In the genomic region with DNA sequence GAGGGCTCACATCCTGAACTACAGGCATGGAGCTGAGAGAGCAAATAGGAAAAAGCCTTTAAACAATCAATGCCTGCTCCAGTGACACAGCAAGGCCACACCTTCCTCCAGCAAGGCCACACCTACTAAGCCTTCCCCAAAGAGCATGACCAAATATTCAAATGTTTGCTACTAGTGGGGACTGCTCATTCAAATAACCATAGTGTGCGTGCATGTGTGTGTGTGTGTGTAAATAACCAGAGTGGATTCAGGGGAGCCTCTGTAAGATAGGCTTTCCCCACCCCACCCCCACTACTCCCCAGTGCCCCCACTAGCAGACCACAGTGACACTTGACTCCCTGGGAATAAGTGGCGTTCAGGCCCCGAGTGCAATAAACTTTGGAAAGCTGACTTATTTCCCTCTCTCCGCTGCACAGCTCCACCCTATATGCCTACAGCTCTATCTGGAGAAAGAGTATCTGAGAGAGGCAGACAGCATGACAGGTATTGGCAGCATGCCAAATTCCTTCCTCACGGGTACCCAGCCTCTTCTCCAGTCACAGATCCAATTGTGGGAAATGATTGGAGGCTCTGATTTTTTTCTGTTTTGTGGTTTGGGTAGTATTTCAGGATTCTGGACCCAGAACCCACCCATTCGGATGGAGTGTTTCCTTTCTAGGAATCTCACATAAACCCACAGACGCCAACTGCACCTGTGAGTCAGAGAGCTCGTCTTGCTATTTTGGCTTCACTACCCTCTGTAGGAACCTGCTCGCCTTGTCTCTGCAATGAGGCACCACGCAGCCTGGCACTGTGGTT, we compare ENCODE assay signal across 8 mouse cellular contexts. TPM values are rescaled to one million over a fixed set of nuclear protein-coding genes. Genes with fewer than 3 reads are reported as not detected.
DNase-seq lines count a peak whose midpoint lies in the region; ATAC-seq and TF ChIP-seq lines count a peak whose summit lies in the region.

No protein-coding gene starts in this region.

- 24% methylated on average over 10 of the region's 10 CpGs for WGBS in heart, embryonic 16.5 days
- 16% methylated on average over 10 of the region's 10 CpGs for WGBS in embryonic facial prominence, embryonic 13.5 days

- DNase-seq in heart, postnatal 36 days: no peak
- DNase-seq in B cell, adult 2 months: peak; percentile 58 to 66
- DNase-seq in kidney, postnatal 10 days: peak; percentile 66
- no peak for DNase-seq in cerebellum, postnatal 36 days
- DNase-seq in ovary, postnatal 36 days (ENCODE audit: low spot score): no peak

- H3K4me2 ChIP-seq in heart, embryonic 16.5 days (ENCODE audit: low read depth, low read length): peak overlapping the region; percentile 35
- H3K4me2 ChIP-seq in embryonic facial prominence, embryonic 13.5 days: 0 out of 2 replicates have a peak overlapping the region, but pooled peaks have one; percentile 16
- peak overlapping the region; percentile 60 for H3K4me2 ChIP-seq in myocyte (ENCODE audit: low read depth)

- H3K9ac ChIP-seq in heart, embryonic 16.5 days (ENCODE audit: low read length): no peak overlapping the region
- no peak overlapping the region for H3K9ac ChIP-seq in embryonic facial prominence, embryonic 13.5 days

- no peaks in the 10 kb centered on the region for H3K79me2 ChIP-seq in myocyte (ENCODE audit: control insufficient read depth, insufficient read depth)

- intact Hi-C loops in heart, postnatal 36 days (cut with DNase I): no loop called here

- peaks cover 14% of the 10 kb centered on the region for H3K4me1 ChIP-seq in heart, embryonic 16.5 days (ENCODE audit: control insufficient read depth, insufficient read depth, low read length)
- peaks cover 20% of the 10 kb centered on the region for H3K4me1 ChIP-seq in embryonic facial prominence, embryonic 13.5 days

- H3K4me3 ChIP-seq in heart, embryonic 16.5 days (ENCODE audit: low read length): no peak overlapping the region
- no peak overlapping the region for H3K4me3 ChIP-seq in embryonic facial prominence, embryonic 13.5 days
- H3K4me3 ChIP-seq in myocyte: no peak overlapping the region

- ATAC-seq in heart, embryonic 16.5 days (replicated peaks; ENCODE audit: extremely low read depth, insufficient read depth, low FRiP score): peak; percentile 88
- ATAC-seq in embryonic facial prominence, embryonic 13.5 days (ENCODE audit: insufficient number of reproducible peaks, insufficient read depth, low FRiP score, low TSS enrichment, low read depth): peak; percentile 81

- TF ChIP-seq POLR2A in myocyte (IDR thresholded peaks at IDR 0.05; ENCODE audit: insufficient read length, low read depth): no peak

- H3K36me3 ChIP-seq in heart, embryonic 16.5 days (ENCODE audit: control insufficient read depth, insufficient read depth): no peaks in the 10 kb centered on the region
- H3K36me3 ChIP-seq in embryonic facial prominence, embryonic 13.5 days: no peaks in the 10 kb centered on the region
- H3K36me3 ChIP-seq in myocyte (ENCODE audit: control insufficient read depth, insufficient read depth): no peaks in the 10 kb centered on the region

- no peak overlapping the region for H3ac ChIP-seq in myocyte (ENCODE audit: control insufficient read depth, insufficient read length)

- H3K27me3 ChIP-seq in heart, embryonic 16.5 days (ENCODE audit: control insufficient read depth, insufficient read depth, low read length): no peaks in the 10 kb centered on the region
- no peaks in the 10 kb centered on the region for H3K27me3 ChIP-seq in embryonic facial prominence, embryonic 13.5 days
- no peaks in the 10 kb centered on the region for H3K27me3 ChIP-seq in myocyte (ENCODE audit: control insufficient read depth, insufficient read depth, insufficient read length)

- H3K27ac ChIP-seq in heart, embryonic 16.5 days (ENCODE audit: low read length): peak overlapping the region; percentile 36
- peak overlapping the region; percentile 68 for H3K27ac ChIP-seq in embryonic facial prominence, embryonic 13.5 days

- no peaks in the 10 kb centered on the region for H3K9me3 ChIP-seq in heart, embryonic 16.5 days (replicated peaks; ENCODE audit: control insufficient read depth, low read length)
- H3K9me3 ChIP-seq in embryonic facial prominence, embryonic 13.5 days: no peaks in the 10 kb centered on the region

TF ChIP-seq in myocyte, 11 proteins besides CTCF, POLR2A, EP300 and RAD21:
- TF ChIP-seq MYOD1 (IDR thresholded peaks at IDR 0.05; ENCODE audit: control insufficient read depth in 1 of 3, insufficient read length in 2 of 3, low read depth in 2 of 3) (peak in 2 of 3 experiments; percentile 67 to 82), TCF12 (IDR thresholded peaks at IDR 0.05; ENCODE audit: insufficient read depth, poor library complexity, severe bottlenecking) (peak; percentile 43), SRF (IDR thresholded peaks at IDR 0.05; ENCODE audit: control insufficient read depth, insufficient read length, low read depth) (no peak), POLR2AphosphoS2 (IDR thresholded peaks at IDR 0.05; ENCODE audit: insufficient read length, low read depth) (no peak), REST (IDR thresholded peaks at IDR 0.05; ENCODE audit: insufficient read depth, insufficient read length) (no peak), E2F4 (IDR thresholded peaks at IDR 0.05; ENCODE audit: insufficient read depth) (no peak), MYOG (IDR thresholded peaks at IDR 0.05; ENCODE audit: control insufficient read depth in 1 of 3, insufficient read depth in 1 of 3, insufficient read length in 2 of 3, low read depth in 2 of 3) (peak; percentile 41 to 86 (median 76)), CEBPB (IDR thresholded peaks at IDR 0.05; ENCODE audit: insufficient read depth, poor library complexity, severe bottlenecking) (no peak), MAX (IDR thresholded peaks at IDR 0.05; ENCODE audit: low read depth) (no peak), USF1 (IDR thresholded peaks at IDR 0.05; ENCODE audit: low read depth) (no peak), TCF3 (IDR thresholded peaks at IDR 0.05; ENCODE audit: insufficient read length, low read depth) (no peak)

RNA-seq across cellular contexts. Expression of a gene that starts 25.0 kb away (rescaled TPM):
- polyA plus RNA-seq in heart, embryonic 16.5 days (2015; fragmentation: Nextera tagmentation; extraction: Ambion mirVana): 44.7 and 46.7 TPM in 2 replicates
- total RNA-seq in heart, postnatal 36 days (2021): 10 to 100 TPM; 29.3 to 30.8 TPM
- polyA plus RNA-seq in embryonic facial prominence, embryonic 13.5 days (2015; fragmentation: Nextera tagmentation; extraction: Ambion mirVana): 16.7 and 20.7 TPM in 2 replicates
- 31.0 TPM for polyA plus RNA-seq in myocyte (2012; fragmentation: generic; extraction: Trizol)

RNA-seq across cellular contexts. Expression of a gene that starts 34.0 kb away (rescaled TPM):
- 1.1 TPM in 2 replicates for polyA plus RNA-seq in heart, embryonic 16.5 days (2015; fragmentation: Nextera tagmentation; extraction: Ambion mirVana)
- total RNA-seq in heart, postnatal 36 days (2021): 1 to 10 TPM in 1 of 2 experiments, under 1 TPM in 1; 0.41 to 1.1 TPM
- polyA plus RNA-seq in embryonic facial prominence, embryonic 13.5 days (2015; fragmentation: Nextera tagmentation; extraction: Ambion mirVana): 18.3 and 23.1 TPM in 2 replicates
- polyA plus RNA-seq in myocyte (2012; fragmentation: generic; extraction: Trizol): not detected

RNA-seq across cellular contexts. Expression of a gene that starts 39.7 kb away (rescaled TPM):
- 1,006 and 1,110 TPM in 2 replicates for polyA plus RNA-seq in heart, embryonic 16.5 days (2015; fragmentation: Nextera tagmentation; extraction: Ambion mirVana)
- 100 to 1,000 TPM; 863 to 996 TPM for total RNA-seq in heart, postnatal 36 days (2021)
- polyA plus RNA-seq in embryonic facial prominence, embryonic 13.5 days (2015; fragmentation: Nextera tagmentation; extraction: Ambion mirVana): 50.0 and 59.2 TPM in 2 replicates
- 8.4 TPM for polyA plus RNA-seq in myocyte (2012; fragmentation: generic; extraction: Trizol)

RNA-seq across cellular contexts. Expression of a gene that starts 41.8 kb away (rescaled TPM):
- polyA plus RNA-seq in heart, embryonic 16.5 days (2015; fragmentation: Nextera tagmentation; extraction: Ambion mirVana): 0.09 and 0.11 TPM in 2 replicates
- 1 to 10 TPM; 3.6 to 5.2 TPM for total RNA-seq in heart, postnatal 36 days (2021)
- 1.3 and 1.7 TPM in 2 replicates for polyA plus RNA-seq in embryonic facial prominence, embryonic 13.5 days (2015; fragmentation: Nextera tagmentation; extraction: Ambion mirVana)
- not detected for polyA plus RNA-seq in myocyte (2012; fragmentation: generic; extraction: Trizol)

RNA-seq across cellular contexts. Expression of a gene that starts 43.7 kb away (rescaled TPM):
- 0.70 and 0.90 TPM in 2 replicates for polyA plus RNA-seq in heart, embryonic 16.5 days (2015; fragmentation: Nextera tagmentation; extraction: Ambion mirVana)
- total RNA-seq in heart, postnatal 36 days (2021): under 1 TPM in 1 of 2 experiments, not detected in 1; 0.17 TPM
- 1.5 and 2.6 TPM in 2 replicates for polyA plus RNA-seq in embryonic facial prominence, embryonic 13.5 days (2015; fragmentation: Nextera tagmentation; extraction: Ambion mirVana)
- not detected for polyA plus RNA-seq in myocyte (2012; fragmentation: generic; extraction: Trizol)

Comparison
In these comparisons a context has a peak if more than half of its experiments do, and no peak if none do; other contexts are left out.
1. DNase-seq: peak in B cell, adult 2 months (2 of 2) and kidney, postnatal 10 days (single experiment); none in heart, postnatal 36 days (0 of 2), cerebellum, postnatal 36 days (0 of 2) and ovary, postnatal 36 days (single experiment).
2. RNA of a gene that starts 39.7 kb away (polyA plus RNA-seq): 1,006 to 1,110 TPM in heart, embryonic 16.5 days; 50.0 to 59.2 TPM in embryonic facial prominence, embryonic 13.5 days and 8.4 TPM in myocyte (single experiment); every median in the first group is over 10 times any median in the second.
3. Peak in every context shown above with its lines, with median percentiles within 50 percentile points of each other: H3K4me2 ChIP-seq.